Mouse (Mus musculus) bone marrow macrophage, adult 2 months (primary cell): ENCODE measurements around the gene Scarb1.

Experiments
- CTCF ChIP-seq: IDR thresholded peaks from 2 replicates; pipeline ENCODE4 v1.5.1; 2012; ENCODE audit warnings: low read depth, mild to moderate bottlenecking, low read length, moderate library complexity
- POLR2A ChIP-seq: IDR thresholded peaks from 2 replicates; pipeline ENCODE4 v1.6.1; 2012; ENCODE audit warnings: mild to moderate bottlenecking, low read depth, low read length, borderline replicate concordance

DNA sequence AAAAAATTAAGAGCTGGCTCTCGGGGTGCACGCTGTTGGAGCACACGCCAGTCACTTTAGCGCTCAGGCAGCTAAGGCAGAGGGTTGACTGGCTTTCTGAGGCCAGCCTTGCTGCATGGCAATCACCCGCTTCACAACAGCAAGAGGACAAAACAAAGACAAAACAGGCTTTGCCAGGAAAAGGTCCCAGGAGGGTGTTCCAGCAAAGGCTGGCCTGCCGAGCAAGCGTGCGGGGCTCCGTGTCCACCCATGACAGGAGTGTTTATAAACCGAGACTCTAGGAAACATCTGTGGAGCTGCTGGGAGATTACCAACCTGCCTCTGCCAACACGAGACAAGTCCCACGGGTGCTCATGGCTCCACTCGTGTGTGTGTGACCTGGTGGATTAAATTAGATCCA lies 34.1 kb downstream of the Scarb1 start:
- TF ChIP-seq CTCF: no peak
- TF ChIP-seq POLR2A: no peak
